Mouse (Mus musculus) neural tube, embryonic 10.5 days (tissue): ENCODE results near the gene Wdr76.
"Not testable (repeated sequence)": the region's sequence is repeated elsewhere in the genome, so short reads cannot be mapped to it uniquely, and the experiment has no call there.

ENCODE experiments used
- DNase-seq: peaks from one replicate; pipeline ENCODE4 v3.0.0-alpha.2; 2017; ENCODE audit warnings: low spot score; ENCODE audit errors: extremely low spot score

Wdr76 gene

GRCm38 (mm10) chr2:121505942-121506882 lies at the start of gene Wdr76, which contains the start of gene Mfap1a:
Wdr76 (plus strand) TSS chr2:121506723.
Mfap1a (minus strand) TSS chr2:121506665.
- peak; percentile 84 for DNase-seq

GRCm38 (mm10) chr2:121460071-121460470 lies 46.5 kb upstream of the Wdr76 start:
- DNase-seq, result no peak

GRCm38 (mm10) chr2:121468982-121469381 lies 37.5 kb upstream of the Wdr76 start:
- DNase-seq, result not testable (repeated sequence)

- DNase-seq, result not testable (repeated sequence)
Observed at GRCm38 (mm10) chr2:121472783-121473182, 33.7 kb upstream of the Wdr76 start.

- DNase-seq, result peak; percentile 78
Observed at GRCm38 (mm10) chr2:121473301-121474179, 33.0 kb upstream of the Wdr76 start, which contains the start of gene Mfap1b. Mfap1b (minus strand) TSS chr2:121474067.

GRCm38 (mm10) chr2:121474180-121474535 lies 32.4 kb upstream of the Wdr76 start:
- DNase-seq, result no peak

- not testable (repeated sequence) for DNase-seq
Observed at GRCm38 (mm10) chr2:121475306-121475705, 31.2 kb upstream of the Wdr76 start.

- no peak for DNase-seq
Observed at GRCm38 (mm10) chr2:121477491-121478266, 28.8 kb upstream of the Wdr76 start.

GRCm38 (mm10) chr2:121480498-121480897 lies 26.0 kb upstream of the Wdr76 start:
- no peak for DNase-seq

GRCm38 (mm10) chr2:121480916-121481315 lies 25.6 kb upstream of the Wdr76 start:
- not testable (repeated sequence) for DNase-seq

- DNase-seq, result no peak
Observed at GRCm38 (mm10) chr2:121483576-121483975, 22.9 kb upstream of the Wdr76 start.

GRCm38 (mm10) chr2:121484403-121484802 lies 22.1 kb upstream of the Wdr76 start:
- DNase-seq, result not testable (repeated sequence)

GRCm38 (mm10) chr2:121501550-121501949 lies 5.0 kb upstream of the Wdr76 start:
- DNase-seq, result not testable (repeated sequence)

- DNase-seq, result no peak
Observed at GRCm38 (mm10) chr2:121507173-121507950, 839 bp downstream of the Wdr76 start.

- DNase-seq, result no peak
Observed at GRCm38 (mm10) chr2:121507951-121508330, 1.4 kb downstream of the Wdr76 start.

- DNase-seq, result peak; percentile 41
Observed at GRCm38 (mm10) chr2:121509584-121509983, 3.1 kb downstream of the Wdr76 start.

- DNase-seq, result no peak
Observed at GRCm38 (mm10) chr2:121511401-121511800, 4.9 kb downstream of the Wdr76 start.

GRCm38 (mm10) chr2:121512991-121513765 lies 6.7 kb downstream of the Wdr76 start:
- DNase-seq, result not testable (repeated sequence)

GRCm38 (mm10) chr2:121514211-121514610 lies 7.7 kb downstream of the Wdr76 start:
- no peak for DNase-seq
